Mouse (Mus musculus) MEL (cell line): ENCODE results near the gene Dlgap3.

Experiments
- CTCF ChIP-seq, 3 experiments: IDR thresholded peaks in 2 of 3; conservative IDR thresholded peaks in 1 of 3; 2 replicates each; pipeline ENCODE4 v1.5.1; 2011 to 2012; ENCODE audit warnings: low read length in 3 of 3, low read depth in 2 of 3, mild to moderate bottlenecking in 2 of 3, improper control_type of control experiment in 1 of 3, inconsistent platforms in 1 of 3, mixed read lengths in 1 of 3, moderate library complexity in 1 of 3; ENCODE audit not compliant: control insufficient read depth in 1 of 3, insufficient read depth in 1 of 3, poor library complexity in 1 of 3, severe bottlenecking in 1 of 3
- HCFC1 ChIP-seq: IDR thresholded peaks from 2 replicates; pipeline ENCODE4 v1.6.1; 2012; ENCODE audit warnings: low read depth, mild to moderate bottlenecking, inconsistent platforms, low read length, improper control_type of control experiment, moderate library complexity
- USF2 ChIP-seq, 2 experiments: IDR thresholded peaks; 2 replicates each; pipeline ENCODE4 v1.6.1; 2011 to 2012; ENCODE audit warnings: improper control_type of control experiment in 2 of 2, low read length in 2 of 2, borderline replicate concordance in 1 of 2, inconsistent platforms in 1 of 2, low read depth in 1 of 2, mild to moderate bottlenecking in 1 of 2; ENCODE audit not compliant: insufficient read depth in 1 of 2

GRCm38 (mm10) chr4:127200164-127200722 lies 31.2 kb downstream of the Dlgap3 start:
- TF ChIP-seq USF2 (IDR thresholded peaks at IDR 0.05; ENCODE audit: borderline replicate concordance in 1 of 2, insufficient read depth in 1 of 2, low read depth in 1 of 2, low read length in 2 of 2) (no peak), CTCF (IDR thresholded peaks at IDR 0.05 in 2 of 3, conservative IDR thresholded peaks at IDR 0.05 in 1 of 3; ENCODE audit: control insufficient read depth in 1 of 3, insufficient read depth in 1 of 3, low read depth in 2 of 3, low read length in 3 of 3, poor library complexity in 1 of 3, severe bottlenecking in 1 of 3) (no peak), HCFC1 (no peak)
